Mouse (Mus musculus) ovary, postnatal 14 days (tissue): ENCODE measurements around the gene Smarca1.

Source experiments
- DNase-seq: peaks from one replicate; pipeline ENCODE4 v3.0.0; 2022; ENCODE audit warnings: low spot score

The Smarca1 gene

DNA sequence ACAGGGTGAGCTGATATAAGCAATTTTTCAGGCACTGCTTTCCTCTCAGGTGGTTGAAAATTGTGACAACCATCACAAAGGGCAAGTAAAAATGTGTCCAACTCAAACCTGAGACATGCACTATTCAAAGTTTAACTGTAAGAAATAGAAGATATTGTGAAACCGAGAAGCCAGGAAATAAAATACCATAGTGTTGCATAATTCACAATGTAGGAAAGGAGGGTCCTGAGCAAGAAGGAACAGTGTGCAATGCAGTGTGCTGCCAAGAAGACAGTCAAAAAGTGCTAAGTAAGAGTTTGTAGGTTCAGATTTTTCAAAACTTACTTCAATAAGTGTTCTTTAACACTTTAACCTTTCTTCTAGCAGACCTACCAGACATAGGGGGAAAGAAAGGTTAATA lies 128.3 kb downstream of the Smarca1 start:
- DNase-seq = no peak

DNA sequence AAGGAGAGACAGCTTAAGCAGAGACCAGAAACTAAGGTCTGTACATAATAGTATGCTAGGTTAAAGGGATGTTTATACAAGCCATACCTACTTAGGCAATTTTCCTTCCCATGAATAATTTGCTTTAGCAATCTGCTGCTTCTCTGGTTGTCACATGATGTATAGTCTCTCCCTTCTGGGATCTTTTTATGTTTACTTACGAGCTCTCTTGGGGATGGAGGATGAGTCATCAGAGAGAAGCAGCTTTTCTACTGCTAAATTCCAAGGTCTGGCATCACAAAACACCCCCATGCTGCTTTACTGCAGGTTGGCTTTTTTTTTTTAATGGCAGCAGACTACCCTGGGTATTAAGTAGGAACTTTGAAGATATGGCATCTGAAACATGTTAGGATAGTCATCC lies 132.6 kb downstream of the Smarca1 start:
- DNase-seq = no peak
